Comparison of ENCODE assay signal across 25 mouse cellular contexts in the genomic region with DNA sequence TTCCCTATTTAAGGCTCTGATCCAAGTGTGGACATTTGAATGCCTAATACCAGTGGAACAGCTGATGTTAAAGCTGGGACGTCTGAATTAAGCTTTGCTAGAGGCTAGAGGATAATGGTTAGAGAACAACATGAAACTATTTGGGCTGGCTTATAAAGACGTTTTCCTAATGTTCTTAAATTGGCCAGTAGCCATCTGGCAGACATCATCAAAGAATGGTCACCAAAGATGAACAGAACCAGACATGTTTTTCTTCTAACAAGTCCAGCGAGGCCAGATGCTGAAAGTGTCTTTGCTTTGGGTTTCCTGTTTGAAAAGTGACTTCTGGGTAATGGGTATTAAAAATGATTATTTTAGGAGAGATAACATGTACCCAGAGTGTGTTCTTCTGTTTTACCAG. TPM values are rescaled to one million over a fixed set of nuclear protein-coding genes. Genes with fewer than 3 reads are reported as not detected.
DNase-seq lines count a peak whose midpoint lies in the region; ATAC-seq and TF ChIP-seq lines count a peak whose summit lies in the region.
"Had no signal": no experiment of that assay in that cellular context is flagged by ENCODE, and none has a peak within 500 bp of the region (broad histone marks: within the 10 kb centered on the region; RNA-seq: fewer than 3 reads in every experiment).

No protein-coding gene starts in this region.

- H3K4me2 ChIP-seq in kidney, embryonic 14.5 days (replicated peaks; ENCODE audit: low read depth, low read length): no peak overlapping the region
- H3K4me2 ChIP-seq in lung, embryonic 16.5 days (ENCODE audit: low read depth, low read length): no peak overlapping the region
- H3K4me2 ChIP-seq in intestine, embryonic 15.5 days (replicated peaks): no peak overlapping the region
- H3K4me2 ChIP-seq: embryonic facial prominence, embryonic 15.5 days; forebrain, embryonic 12.5 days; kidney, embryonic 15.5 days; limb, embryonic 13.5 days; midbrain, embryonic 12.5 days; neural tube, embryonic 15.5 days had no signal

- H3K36me3 ChIP-seq in kidney, adult 2 months (ENCODE audit: control insufficient read depth, insufficient read depth, low read length): no peaks in the 10 kb centered on the region
- H3K36me3 ChIP-seq in kidney, embryonic 14.5 days (ENCODE audit: control insufficient read depth, insufficient read depth, low read length): no peaks in the 10 kb centered on the region
- no peaks in the 10 kb centered on the region for H3K36me3 ChIP-seq in lung, embryonic 16.5 days (ENCODE audit: control insufficient read depth, insufficient read depth, low read length)
- H3K36me3 ChIP-seq in intestine, embryonic 15.5 days: no peaks in the 10 kb centered on the region
- H3K36me3 ChIP-seq: embryonic facial prominence, embryonic 15.5 days; forebrain, embryonic 12.5 days; kidney, embryonic 15.5 days; limb, embryonic 13.5 days; midbrain, embryonic 12.5 days; neural tube, embryonic 15.5 days had no signal

- TF ChIP-seq CTCF in kidney, adult 2 months (conservative IDR thresholded peaks at IDR 0.05; ENCODE audit: insufficient read depth, insufficient read length, low read depth, low read length): no peak

- TF ChIP-seq POLR2A in kidney, adult 2 months (IDR thresholded peaks at IDR 0.05; ENCODE audit: low read depth, low read length): no peak

- H3K9ac ChIP-seq in kidney, embryonic 14.5 days (ENCODE audit: low read depth, low read length): no peak overlapping the region
- no peak overlapping the region for H3K9ac ChIP-seq in lung, embryonic 16.5 days (ENCODE audit: low read length)
- no peak overlapping the region for H3K9ac ChIP-seq in intestine, embryonic 15.5 days
- H3K9ac ChIP-seq: embryonic facial prominence, embryonic 15.5 days; forebrain, embryonic 12.5 days; kidney, embryonic 15.5 days; limb, embryonic 13.5 days; liver, postnatal 0 days; midbrain, embryonic 12.5 days; neural tube, embryonic 15.5 days had no signal

- H3K27me3 ChIP-seq in kidney, adult 2 months (replicated peaks; ENCODE audit: control insufficient read depth, insufficient read depth, low read length): no peaks in the 10 kb centered on the region
- H3K27me3 ChIP-seq in kidney, embryonic 14.5 days (ENCODE audit: control insufficient read depth, insufficient read depth, low read length): no peaks in the 10 kb centered on the region
- H3K27me3 ChIP-seq in lung, embryonic 16.5 days (ENCODE audit: control insufficient read depth, insufficient read depth, low read depth, low read length): no peaks in the 10 kb centered on the region
- no peaks in the 10 kb centered on the region for H3K27me3 ChIP-seq in intestine, embryonic 15.5 days (replicated peaks)
- H3K27me3 ChIP-seq: embryonic facial prominence, embryonic 15.5 days; forebrain, embryonic 12.5 days; kidney, embryonic 15.5 days; limb, embryonic 13.5 days; midbrain, embryonic 12.5 days; neural tube, embryonic 15.5 days had no signal

- peak; percentile 46 for DNase-seq in gastrocnemius, adult 18-20 months (ENCODE audit: low spot score)
- no peak for DNase-seq in gastrocnemius, postnatal 25 days
- peak; percentile 33 for DNase-seq in kidney, adult 2 months
- DNase-seq in lung, postnatal 4 days: no peak
- no peak for DNase-seq in left cerebral cortex, adult 9 months (ENCODE audit: low spot score in 2 of 2)
- DNase-seq: cerebellum, adult 9-11 months; embryo, embryonic 11 days; gastrocnemius, postnatal 36 days; liver, postnatal 0 days; right cerebral cortex, postnatal 25 days; thymus, postnatal 14 days had no signal

- peaks cover 10% of the 10 kb centered on the region; the same call in 1 of the 2 replicates for H3K4me1 ChIP-seq in kidney, adult 2 months (ENCODE audit: control insufficient read depth, insufficient read depth, low read length)
- H3K4me1 ChIP-seq in kidney, embryonic 14.5 days (ENCODE audit: control insufficient read depth, insufficient read depth, low read length): peaks cover 22% of the 10 kb centered on the region
- peaks cover 7% of the 10 kb centered on the region for H3K4me1 ChIP-seq in lung, embryonic 16.5 days (replicated peaks; ENCODE audit: control insufficient read depth, insufficient read depth, low read length)
- H3K4me1 ChIP-seq in intestine, embryonic 15.5 days (replicated peaks): 0 out of 2 replicates have a peak, but pooled peaks cover 7% of the 10 kb centered on the region

- ATAC-seq in kidney, embryonic 14.5 days (ENCODE audit: low FRiP score, low TSS enrichment): no peak
- ATAC-seq in lung, embryonic 16.5 days (ENCODE audit: low read depth): peak; percentile 34; the same call in 1 of the 2 replicates
- ATAC-seq in intestine, embryonic 15.5 days: no peak
- ATAC-seq: CD4-positive, CD25-positive, alpha-beta regulatory T cell, adult 4 months; liver, postnatal 0 days had no signal

- no peak overlapping the region for H3K27ac ChIP-seq in kidney, adult 2 months (ENCODE audit: insufficient read depth, low read depth, low read length)
- H3K27ac ChIP-seq in kidney, embryonic 14.5 days (ENCODE audit: low read depth, low read length): no peak overlapping the region
- H3K27ac ChIP-seq in lung, embryonic 16.5 days (ENCODE audit: low read length): 0 out of 2 replicates have a peak overlapping the region, but pooled peaks have one; percentile 1
- H3K27ac ChIP-seq in intestine, embryonic 15.5 days: no peak overlapping the region
- H3K27ac ChIP-seq: embryonic facial prominence, embryonic 15.5 days; forebrain, embryonic 12.5 days; kidney, embryonic 15.5 days; left cerebral cortex, adult 2 months; limb, embryonic 13.5 days; midbrain, embryonic 12.5 days; neural tube, embryonic 15.5 days; stomach, postnatal 0 days had no signal

- 0 out of 2 replicates have a peak, but pooled peaks cover 4% of the 10 kb centered on the region for H3K9me3 ChIP-seq in kidney, embryonic 14.5 days (ENCODE audit: control insufficient read depth, low read length)
- no peaks in the 10 kb centered on the region for H3K9me3 ChIP-seq in lung, embryonic 16.5 days (ENCODE audit: control insufficient read depth, low read length)
- no peaks in the 10 kb centered on the region for H3K9me3 ChIP-seq in intestine, embryonic 15.5 days
- H3K9me3 ChIP-seq: embryonic facial prominence, embryonic 15.5 days; forebrain, embryonic 12.5 days; G1E; kidney, embryonic 15.5 days; limb, embryonic 13.5 days; midbrain, embryonic 12.5 days; neural tube, embryonic 15.5 days had no signal

- 24% methylated on average over 3 of the region's 3 CpGs for WGBS in kidney, adult 2 months
- WGBS in kidney, embryonic 14.5 days: 65% methylated on average over 3 of the region's 3 CpGs
- WGBS in lung, embryonic 16.5 days: 35% methylated on average over 3 of the region's 3 CpGs
- WGBS in intestine, embryonic 15.5 days: 35% methylated on average over 3 of the region's 3 CpGs

- no peak overlapping the region for H3K4me3 ChIP-seq in kidney, adult 2 months (ENCODE audit: insufficient read depth, low read depth, low read length)
- H3K4me3 ChIP-seq in kidney, embryonic 14.5 days (ENCODE audit: low read length): no peak overlapping the region
- no peak overlapping the region for H3K4me3 ChIP-seq in lung, embryonic 16.5 days (ENCODE audit: low read length)
- no peak overlapping the region for H3K4me3 ChIP-seq in intestine, embryonic 15.5 days (replicated peaks)
- H3K4me3 ChIP-seq: embryonic facial prominence, embryonic 15.5 days; forebrain, embryonic 12.5 days; kidney, embryonic 15.5 days; left cerebral cortex, adult 2 months; limb, embryonic 13.5 days; midbrain, embryonic 12.5 days; myocyte; neural tube, embryonic 15.5 days had no signal

RNA-seq across cellular contexts. Expression of a gene that starts 10.1 kb away (rescaled TPM):
- total RNA-seq in gastrocnemius, adult 18-20 months (2021): 10 to 100 TPM; 21.5 to 24.3 TPM
- total RNA-seq in gastrocnemius, postnatal 25 days (2021): 10 to 100 TPM; 16.7 to 18.5 TPM
- 8.7 and 10.8 TPM in 2 replicates for polyA plus RNA-seq in kidney, adult 2 months (2012; rRNA removed)
- polyA plus RNA-seq in kidney, embryonic 14.5 days (2014; fragmentation: Nextera tagmentation; extraction: Ambion mirVana): 25.6 and 62.5 TPM in 2 replicates
- 25.9 and 27.7 TPM in 2 replicates for polyA plus RNA-seq in lung, embryonic 16.5 days (2015; fragmentation: Nextera tagmentation; extraction: Ambion mirVana)
- 24.3 and 28.0 TPM in 2 replicates for polyA plus RNA-seq in intestine, embryonic 15.5 days (2015; fragmentation: Nextera tagmentation; extraction: Ambion mirVana)

Comparison
In these comparisons a context has a peak if more than half of its experiments do, and no peak if none do; other contexts are left out.
1. DNase-seq: peak in gastrocnemius, adult 18-20 months (single experiment) and kidney, adult 2 months (single experiment); none in gastrocnemius, postnatal 25 days (single experiment), lung, postnatal 4 days (0 of 2) and left cerebral cortex, adult 9 months (0 of 2).